Mouse (Mus musculus): ENCODE measurements around the gene Bhlhb9.

Gene Bhlhb9

GRCm38 (mm10) chrX:135917116-135917515 is 119.7 kb downstream of the Bhlhb9 start:
- DNase-seq = no peak

GRCm38 (mm10) chrX:135922162-135922561 is 124.8 kb downstream of the Bhlhb9 start:
- no peak for DNase-seq

GRCm38 (mm10) chrX:135925911-135926310 is 128.5 kb downstream of the Bhlhb9 start:
- DNase-seq = no peak

- no peak for DNase-seq
Measured at GRCm38 (mm10) chrX:135928588-135928987, 131.2 kb downstream of the Bhlhb9 start.

GRCm38 (mm10) chrX:135936452-135936851 is 139.1 kb downstream of the Bhlhb9 start:
- no peak for DNase-seq
